Mouse (Mus musculus) urinary bladder, postnatal 10 days (tissue): ENCODE data around the gene Lama2.

Source experiments
- DNase-seq: peaks from one replicate; pipeline ENCODE4 v3.0.0; 2022; ENCODE audit warnings: low spot score

Gene Lama2

GRCm38 (mm10) chr10:27184185-27184584 lies 435.4 kb downstream of the Lama2 start:
- DNase-seq: no peak

DNA sequence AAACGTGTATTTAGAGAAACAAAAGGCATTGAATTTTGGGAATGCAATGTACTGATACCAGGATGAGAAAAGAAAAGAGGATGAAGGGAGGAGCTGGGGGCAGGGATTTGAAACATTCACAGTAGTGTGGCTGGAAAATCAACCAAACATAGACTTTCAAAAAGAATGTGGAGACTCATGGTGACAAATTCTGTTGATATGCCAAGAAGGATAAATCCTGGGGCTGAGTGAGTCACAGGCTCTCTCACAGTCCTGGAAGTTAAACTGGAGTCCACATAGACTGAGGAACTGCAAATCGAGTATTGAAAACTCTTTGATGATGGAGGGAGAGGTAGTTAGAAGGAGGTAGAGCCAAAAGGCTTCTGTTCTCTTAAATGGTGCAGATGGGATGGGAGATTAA lies 445.3 kb downstream of the Lama2 start:
- DNase-seq: no peak

GRCm38 (mm10) chr10:27164738-27165137 lies 454.8 kb downstream of the Lama2 start:
- DNase-seq: no peak

DNA sequence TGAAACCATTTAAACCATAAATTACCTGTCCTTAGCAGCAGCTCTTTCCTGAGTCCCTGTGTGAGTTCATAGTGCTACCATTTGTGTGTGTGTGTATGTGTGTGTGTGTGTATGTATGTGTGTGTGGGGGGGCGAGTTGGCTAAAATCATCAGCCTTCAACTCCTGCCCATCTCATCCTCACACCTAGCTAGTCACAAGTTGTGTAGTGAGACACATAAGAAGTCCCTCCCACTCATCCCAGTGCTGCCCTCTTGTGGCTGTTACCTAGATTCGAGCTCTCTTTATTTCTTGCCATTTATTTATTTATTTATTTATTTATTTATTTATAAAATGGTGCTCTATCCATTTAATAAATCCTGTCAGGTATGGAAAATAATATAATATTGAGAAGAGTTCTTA lies 457.2 kb downstream of the Lama2 start:
- no peak for DNase-seq

GRCm38 (mm10) chr10:27150220-27150619 lies 469.3 kb downstream of the Lama2 start:
- no peak for DNase-seq

DNA sequence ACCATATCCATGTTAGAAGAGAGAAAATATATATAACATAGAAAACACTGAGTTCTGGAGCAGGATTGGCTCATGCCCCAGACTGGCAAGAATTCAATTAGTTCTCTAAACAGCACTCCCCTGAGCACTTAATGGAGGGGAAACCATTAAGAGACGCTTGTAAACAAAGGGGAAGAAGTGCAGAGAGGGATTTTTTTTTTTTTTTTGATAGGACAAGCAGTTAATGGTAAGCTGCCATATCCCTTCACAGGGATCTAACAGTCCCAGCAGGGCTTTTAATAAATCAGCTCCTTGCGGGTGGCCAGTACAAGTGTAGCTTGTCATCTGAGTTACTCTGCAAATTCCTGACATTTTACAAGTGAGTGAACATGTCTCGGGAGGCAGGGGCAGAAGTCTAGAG lies 479.1 kb downstream of the Lama2 start:
- DNase-seq: no peak

GRCm38 (mm10) chr10:27135768-27136167 lies 483.8 kb downstream of the Lama2 start:
- DNase-seq: no peak

DNA sequence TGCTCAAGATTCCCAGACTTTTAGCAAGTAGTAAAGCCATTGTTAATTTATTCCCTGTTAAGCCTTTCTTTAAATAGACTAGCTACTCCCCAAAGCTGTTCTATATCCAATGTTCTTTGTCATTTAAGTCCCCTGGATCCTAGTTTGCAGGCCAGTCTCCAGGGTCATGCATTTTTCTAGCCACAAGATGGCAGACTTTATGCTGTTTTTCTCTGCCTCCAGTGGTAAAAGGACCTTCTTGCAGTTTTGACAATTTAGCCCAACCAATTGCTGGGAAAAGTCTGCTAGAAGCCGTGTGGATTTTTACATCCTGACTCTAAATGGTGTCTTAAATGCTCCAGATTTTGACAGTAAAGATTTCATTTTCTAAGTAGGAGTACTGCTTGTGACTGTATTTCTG lies 486.4 kb downstream of the Lama2 start:
- DNase-seq: no peak

DNA sequence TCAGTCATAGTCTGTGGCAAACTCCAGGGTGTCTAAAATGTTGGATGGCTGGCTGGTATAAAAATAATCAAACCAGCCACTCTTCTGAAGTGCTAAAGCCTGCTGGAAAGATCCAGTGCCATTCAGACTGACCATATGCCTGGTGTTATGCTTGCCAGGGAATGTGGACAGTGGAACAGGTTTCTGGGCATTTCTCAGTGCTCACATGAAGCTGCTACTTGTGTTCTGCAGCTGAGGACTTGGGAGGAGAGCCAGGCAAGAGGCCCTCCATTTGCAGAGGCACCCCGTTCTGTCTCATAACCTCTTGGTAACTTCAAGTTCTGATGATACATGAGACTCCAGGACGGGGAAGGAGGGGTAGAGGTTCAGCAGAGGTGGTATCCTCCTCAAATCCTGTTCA lies 492.1 kb downstream of the Lama2 start:
- no peak for DNase-seq

- DNase-seq: no peak
These were observed 495.8 kb downstream of the Lama2 start for GRCm38 (mm10) chr10:27123763-27124162.

DNA sequence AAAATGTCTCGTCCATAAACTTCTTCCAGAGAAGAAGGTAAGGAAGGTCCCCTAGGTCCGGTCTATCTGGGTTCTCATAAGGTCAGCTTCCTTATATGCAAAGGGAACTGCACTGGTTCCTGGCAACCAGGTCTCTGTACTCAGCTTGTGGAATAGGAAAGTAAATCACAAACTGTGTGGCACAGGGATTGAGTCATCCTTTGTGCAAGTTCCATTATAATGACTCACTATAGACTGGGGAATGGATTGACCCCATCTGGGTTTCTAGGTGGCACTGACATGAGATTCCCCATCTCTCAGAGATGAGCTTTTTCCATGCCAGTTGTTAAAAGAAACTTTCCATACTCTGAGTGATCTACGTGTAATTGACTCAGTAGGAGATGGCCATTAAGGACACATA lies 501.7 kb downstream of the Lama2 start:
- no peak for DNase-seq

GRCm38 (mm10) chr10:27116938-27117647 lies 502.5 kb downstream of the Lama2 start:
- DNase-seq: no peak

- DNase-seq: no peak
These were observed 505.4 kb downstream of the Lama2 start for GRCm38 (mm10) chr10:27114131-27114530.

- no peak for DNase-seq
These were observed 515.7 kb downstream of the Lama2 start for GRCm38 (mm10) chr10:27103811-27104210.

- no peak for DNase-seq
These were observed 517.7 kb downstream of the Lama2 start for GRCm38 (mm10) chr10:27101800-27102353.

- DNase-seq: no peak
These were observed 542.4 kb downstream of the Lama2 start for GRCm38 (mm10) chr10:27077113-27077512.

DNA sequence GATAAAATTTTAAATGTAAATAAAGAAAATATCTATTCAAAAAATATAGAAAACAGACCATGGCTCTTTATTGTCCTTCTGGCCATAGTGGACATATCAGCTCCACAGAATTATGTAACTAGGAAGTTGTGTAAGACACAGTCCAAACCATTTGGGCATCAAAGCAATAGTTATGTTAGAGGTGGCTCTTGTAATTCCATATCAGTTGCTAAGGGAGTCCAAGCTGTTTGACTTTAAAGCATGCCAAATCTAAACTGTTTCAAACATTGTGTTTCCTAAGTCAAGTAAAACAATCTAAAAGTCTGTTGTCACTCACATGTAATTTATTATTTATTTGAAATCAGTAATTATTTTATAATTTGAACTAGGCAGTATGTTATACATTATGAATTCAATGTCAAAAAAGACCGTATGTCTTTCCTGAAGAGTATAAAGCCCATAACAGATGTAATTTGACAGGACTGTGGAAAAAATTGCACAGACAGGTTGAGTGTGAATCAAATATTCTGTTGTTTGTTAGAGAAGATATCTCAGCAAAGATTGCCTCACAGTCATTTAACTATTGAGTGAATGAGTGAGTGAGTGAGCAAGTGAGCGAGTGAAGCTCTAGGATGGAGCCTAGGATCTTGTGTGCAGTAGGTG lies 550.6 kb downstream of the Lama2 start:
- no peak for DNase-seq

- DNase-seq: no peak
These were observed 555.9 kb downstream of the Lama2 start for GRCm38 (mm10) chr10:27063671-27064070.

DNA sequence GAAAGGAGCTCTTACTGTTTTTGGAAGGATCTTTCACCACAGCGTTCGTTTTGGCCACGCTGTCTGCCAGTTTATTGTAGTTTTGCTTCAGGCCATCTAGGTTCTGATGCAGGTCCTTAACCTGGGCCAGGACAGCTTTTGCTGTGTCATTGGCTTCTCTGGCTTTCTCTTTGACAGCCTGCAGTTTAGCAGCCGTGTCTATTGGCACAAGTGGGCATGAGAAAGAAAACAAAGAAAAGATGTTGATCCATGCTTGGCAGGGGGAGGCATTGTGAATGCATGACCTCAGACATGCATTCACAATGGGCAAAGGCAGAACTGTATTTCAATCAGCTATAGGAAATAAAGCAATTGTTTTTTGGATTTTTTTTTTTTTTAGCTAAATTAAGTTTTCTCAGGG lies 565.1 kb downstream of the Lama2 start:
- no peak for DNase-seq

DNA sequence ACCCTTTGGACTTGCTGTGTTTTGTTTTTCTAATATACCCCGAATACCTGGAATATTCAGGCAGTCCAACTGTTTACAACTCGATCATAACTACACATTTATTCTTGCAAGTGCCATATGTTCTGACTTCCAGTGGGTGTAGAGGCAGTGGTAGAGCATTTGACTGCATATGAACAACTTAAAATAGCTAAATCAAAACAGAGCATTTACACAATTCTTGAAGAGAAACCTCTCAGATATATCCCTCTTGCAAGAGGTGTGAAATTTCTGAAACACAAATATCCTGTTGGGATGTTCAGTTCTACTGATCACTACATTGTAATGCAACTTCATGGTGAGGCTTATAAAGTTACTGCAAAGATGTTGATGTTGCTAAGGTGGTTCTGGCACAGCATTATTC lies 572.4 kb downstream of the Lama2 start:
- DNase-seq: no peak

DNA sequence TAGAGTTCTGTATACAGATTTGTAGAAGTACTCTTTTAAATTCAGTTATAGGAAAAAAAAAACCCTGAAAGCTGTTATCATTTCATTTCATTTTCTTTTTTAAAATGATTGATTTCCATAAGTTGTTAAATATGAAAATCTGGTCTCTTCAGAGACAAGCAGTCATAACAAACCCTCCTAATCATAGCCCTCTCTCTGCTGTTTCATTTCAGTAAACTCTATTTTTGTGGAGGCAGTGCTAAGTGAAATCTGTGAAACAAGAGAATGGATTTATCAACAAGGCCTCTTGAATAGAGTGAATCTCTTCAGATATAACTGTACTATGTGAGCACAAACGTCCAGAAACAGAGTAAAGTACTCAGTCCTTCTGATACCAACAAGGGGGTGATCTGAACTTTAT lies 577.7 kb downstream of the Lama2 start:
- DNase-seq: no peak

DNA sequence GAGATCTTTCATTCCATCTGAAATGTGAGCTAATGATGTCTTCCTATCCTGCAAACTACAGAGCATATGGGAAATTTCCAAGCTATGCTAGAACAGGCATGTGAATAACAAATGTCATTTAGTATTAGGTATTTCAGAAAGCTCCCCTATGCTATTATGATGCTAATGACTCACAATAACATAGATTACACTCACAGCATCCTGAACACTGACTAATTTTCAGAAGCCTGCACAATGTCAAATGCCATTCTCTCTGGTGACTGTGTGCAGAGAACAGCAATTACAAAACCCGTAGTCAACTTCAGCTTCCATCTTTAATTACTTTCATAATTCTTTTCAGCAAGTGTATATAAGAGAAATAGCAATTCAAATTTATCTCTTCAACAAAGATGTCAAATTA lies 596.9 kb downstream of the Lama2 start:
- no peak for DNase-seq

DNA sequence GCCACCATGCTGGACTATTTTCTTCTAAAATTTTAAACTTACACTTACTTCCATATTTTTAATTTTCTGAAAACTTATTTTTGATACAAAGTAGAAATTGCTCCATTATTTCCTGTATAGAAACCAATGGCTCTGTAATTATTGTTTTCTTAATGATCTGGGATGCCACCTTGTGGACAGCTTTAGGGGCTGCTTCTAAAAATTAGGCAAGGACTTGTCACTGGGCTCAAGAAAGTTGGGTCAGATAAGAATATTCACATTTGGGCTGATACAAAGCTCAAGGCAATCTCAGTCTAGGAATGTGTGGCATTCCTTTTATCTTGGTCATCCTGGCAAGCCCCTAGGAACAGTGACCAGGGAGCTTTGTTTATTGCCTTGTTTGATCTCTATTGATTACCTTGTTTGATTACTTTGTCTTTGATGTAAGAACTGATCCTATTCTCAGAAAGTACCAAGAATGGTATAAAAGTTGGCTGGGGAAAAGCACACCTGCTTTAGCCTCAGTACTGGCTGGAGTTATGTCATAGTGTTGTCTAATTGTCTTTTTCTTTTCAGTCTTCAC lies 606.7 kb downstream of the Lama2 start:
- no peak for DNase-seq
